In genomic region chr13:4759965-4760364, GRCm38 (mm10) we compare ENCODE assay signal across 23 mouse cellular contexts.
A peak's percentile ranks its signal among the peaks of the same experiment; 100 is the strongest.
DNase-seq lines count a peak whose midpoint lies in the region; ATAC-seq lines count a peak whose summit lies in the region.
"Had no signal": no experiment of that assay in that cellular context is flagged by ENCODE, and none has a peak within 500 bp of the region (broad histone marks: within the 10 kb centered on the region; RNA-seq: fewer than 3 reads in every experiment).

No protein-coding gene starts in this region.

- DNase-seq in ES-CJ7 (ENCODE audit: low read depth, low spot score) (peak; percentile 72), WW6 (ENCODE audit: low read depth, low spot score) (peak; percentile 11)
- no peak for DNase-seq in layer of hippocampus, adult 18-20 months (ENCODE audit: low spot score in 2 of 2)
- DNase-seq: adrenal gland, adult 8-10 months; adrenal gland, postnatal 14 days; adrenal gland, postnatal 36 days; cerebellum, adult 11 months; cerebellum, adult 18-20 months; cerebellum, adult 8-10 months; cerebellum, adult 9-11 months; cerebellum, postnatal 14 days; cerebellum, postnatal 36 days; embryo, embryonic 11 days had no signal

- no peak overlapping the region for H3K9ac ChIP-seq in midbrain, embryonic 13.5 days (replicated peaks)
- H3K9ac ChIP-seq: embryonic facial prominence, embryonic 13.5 days; embryonic facial prominence, embryonic 15.5 days; forebrain, embryonic 12.5 days had no signal

- no peak overlapping the region for H3K27ac ChIP-seq in midbrain, embryonic 13.5 days
- H3K27ac ChIP-seq: embryonic facial prominence, embryonic 13.5 days; embryonic facial prominence, embryonic 15.5 days; forebrain, embryonic 10.5 days; forebrain, embryonic 12.5 days had no signal

- H3K27me3 ChIP-seq in midbrain, embryonic 13.5 days = no peaks in the 10 kb centered on the region
- H3K27me3 ChIP-seq: embryonic facial prominence, embryonic 13.5 days; embryonic facial prominence, embryonic 15.5 days; forebrain, embryonic 12.5 days had no signal

- no peak for ATAC-seq in cerebellum, adult (ENCODE audit: insufficient number of reproducible peaks, low FRiP score, low TSS enrichment)
- no peak for ATAC-seq in midbrain, embryonic 13.5 days
- ATAC-seq: activated CD4-positive, CD25-positive, alpha-beta regulatory T cell, adult 4 months; forebrain, embryonic 14.5 days; forebrain, embryonic 16.5 days had no signal

- no peak overlapping the region for H3K4me2 ChIP-seq in midbrain, embryonic 13.5 days (replicated peaks)
- H3K4me2 ChIP-seq: embryonic facial prominence, embryonic 13.5 days; embryonic facial prominence, embryonic 15.5 days; forebrain, embryonic 12.5 days had no signal

- WGBS in midbrain, embryonic 13.5 days = 35% methylated on average over 3 of the region's 3 CpGs

- H3K4me3 ChIP-seq in midbrain, embryonic 13.5 days (replicated peaks) = no peak overlapping the region
- H3K4me3 ChIP-seq: embryonic facial prominence, embryonic 13.5 days; embryonic facial prominence, embryonic 15.5 days; erythroblast, embryonic 14.5 days; forebrain, embryonic 10.5 days; forebrain, embryonic 12.5 days had no signal

- no peaks in the 10 kb centered on the region for H3K36me3 ChIP-seq in midbrain, embryonic 13.5 days
- H3K36me3 ChIP-seq: embryonic facial prominence, embryonic 13.5 days; embryonic facial prominence, embryonic 15.5 days; forebrain, embryonic 10.5 days; forebrain, embryonic 12.5 days had no signal

- H3K4me1 ChIP-seq in midbrain, embryonic 13.5 days (replicated peaks) = no peaks in the 10 kb centered on the region
- H3K4me1 ChIP-seq: embryonic facial prominence, embryonic 13.5 days; embryonic facial prominence, embryonic 15.5 days; forebrain, embryonic 10.5 days; forebrain, embryonic 12.5 days had no signal

- H3K9me3 ChIP-seq in midbrain, embryonic 13.5 days = no peaks in the 10 kb centered on the region
- H3K9me3 ChIP-seq: embryonic facial prominence, embryonic 13.5 days; embryonic facial prominence, embryonic 15.5 days; forebrain, embryonic 10.5 days; forebrain, embryonic 12.5 days had no signal

Comparison
In these comparisons a context has a peak if more than half of its experiments do, and no peak if none do; other contexts are left out.
1. DNase-seq: peak in ES-CJ7 (single experiment) and WW6 (single experiment); none in layer of hippocampus, adult 18-20 months (0 of 2).